Mouse (Mus musculus) small intestine, adult 2 months (tissue): ENCODE results near the gene Rnf24.

Source experiments
- CTCF ChIP-seq: fragments of 200-500 bp; IDR thresholded peaks from 2 replicates; pipeline ENCODE4 v1.5.1; 2012; ENCODE audit warnings: low read depth, mild to moderate bottlenecking, control low read depth, inconsistent platforms, low read length, moderate library complexity, mixed read lengths; ENCODE audit not compliant: insufficient replicate concordance, insufficient read length; ENCODE audit errors: extremely low read depth
- POLR2A ChIP-seq: fragments of 200-500 bp; IDR thresholded peaks from 2 replicates; pipeline ENCODE4 v1.6.1; 2012; ENCODE audit warnings: low read depth, mild to moderate bottlenecking, control low read depth, inconsistent platforms, low read length, moderate library complexity

- no peak for TF ChIP-seq CTCF
- TF ChIP-seq POLR2A = no peak
Measured at GRCm38 (mm10) chr2:131351968-131352746, 535 bp downstream of the Rnf24 start.
